Mouse (Mus musculus) right cerebral cortex, postnatal 36 days (tissue): Measurements from ENCODE around the gene C2cd4a.

Experiments
- DNase-seq, 2 experiments: peaks; one replicate each; pipeline ENCODE4 v3.0.0; 2022; ENCODE audit warnings: low spot score in 2 of 2, mixed read lengths in 1 of 2

C2cd4a gene

DNA sequence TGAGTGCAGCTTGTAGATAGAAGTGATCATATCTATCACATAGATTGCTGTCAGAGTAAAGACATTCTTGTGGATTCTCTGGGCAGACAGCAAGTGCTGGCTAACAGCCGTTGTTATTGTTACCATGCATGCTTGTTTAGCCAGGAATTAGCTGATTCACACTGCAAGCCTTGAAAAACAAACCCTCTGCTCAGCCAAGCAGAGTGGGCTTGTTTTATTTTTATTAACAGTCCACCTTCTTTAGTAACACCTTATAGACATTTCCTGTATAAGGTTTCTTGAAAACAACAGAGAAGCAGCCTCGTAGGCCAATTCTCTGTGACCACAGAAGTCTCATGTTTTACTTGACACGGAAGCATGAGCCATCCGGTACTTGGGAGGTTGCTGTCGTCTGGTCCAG, 2.4 kb upstream of the C2cd4a start:
- DNase-seq, result no peak

DNA sequence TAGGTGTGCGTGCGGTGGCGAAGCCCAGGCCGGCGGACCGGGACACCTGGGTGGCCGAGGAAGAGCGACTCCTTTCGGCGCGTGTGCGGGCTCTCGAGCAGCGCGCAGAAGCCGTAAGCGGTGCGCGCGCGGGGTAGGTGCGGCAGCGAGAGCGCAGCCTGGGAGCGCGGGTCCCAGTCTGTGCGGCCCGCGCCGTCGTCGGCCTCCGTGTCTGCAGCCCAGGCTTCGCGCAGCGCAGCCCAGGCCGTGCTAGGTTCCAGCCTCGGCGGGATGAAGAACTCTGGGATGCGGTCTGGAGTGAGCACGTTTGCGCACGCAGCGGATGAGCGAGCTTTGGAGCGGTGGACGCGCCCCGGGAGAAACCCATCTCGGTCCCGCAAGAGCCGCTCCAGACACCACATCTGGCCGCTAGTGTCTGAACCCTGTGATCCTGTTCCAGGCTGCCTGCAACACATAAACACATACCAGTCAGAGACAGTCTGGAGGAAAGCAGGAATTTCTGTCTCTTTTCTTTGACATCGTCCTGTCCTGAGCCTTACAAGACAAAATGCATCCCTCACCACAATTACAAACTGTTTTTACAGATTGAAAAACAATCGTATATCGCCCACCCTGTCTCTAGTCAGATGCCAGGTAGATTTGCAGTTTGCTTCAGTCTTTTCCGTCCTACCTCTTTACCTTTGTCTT, 628 bp downstream of the C2cd4a start:
- DNase-seq, result no peak

DNA sequence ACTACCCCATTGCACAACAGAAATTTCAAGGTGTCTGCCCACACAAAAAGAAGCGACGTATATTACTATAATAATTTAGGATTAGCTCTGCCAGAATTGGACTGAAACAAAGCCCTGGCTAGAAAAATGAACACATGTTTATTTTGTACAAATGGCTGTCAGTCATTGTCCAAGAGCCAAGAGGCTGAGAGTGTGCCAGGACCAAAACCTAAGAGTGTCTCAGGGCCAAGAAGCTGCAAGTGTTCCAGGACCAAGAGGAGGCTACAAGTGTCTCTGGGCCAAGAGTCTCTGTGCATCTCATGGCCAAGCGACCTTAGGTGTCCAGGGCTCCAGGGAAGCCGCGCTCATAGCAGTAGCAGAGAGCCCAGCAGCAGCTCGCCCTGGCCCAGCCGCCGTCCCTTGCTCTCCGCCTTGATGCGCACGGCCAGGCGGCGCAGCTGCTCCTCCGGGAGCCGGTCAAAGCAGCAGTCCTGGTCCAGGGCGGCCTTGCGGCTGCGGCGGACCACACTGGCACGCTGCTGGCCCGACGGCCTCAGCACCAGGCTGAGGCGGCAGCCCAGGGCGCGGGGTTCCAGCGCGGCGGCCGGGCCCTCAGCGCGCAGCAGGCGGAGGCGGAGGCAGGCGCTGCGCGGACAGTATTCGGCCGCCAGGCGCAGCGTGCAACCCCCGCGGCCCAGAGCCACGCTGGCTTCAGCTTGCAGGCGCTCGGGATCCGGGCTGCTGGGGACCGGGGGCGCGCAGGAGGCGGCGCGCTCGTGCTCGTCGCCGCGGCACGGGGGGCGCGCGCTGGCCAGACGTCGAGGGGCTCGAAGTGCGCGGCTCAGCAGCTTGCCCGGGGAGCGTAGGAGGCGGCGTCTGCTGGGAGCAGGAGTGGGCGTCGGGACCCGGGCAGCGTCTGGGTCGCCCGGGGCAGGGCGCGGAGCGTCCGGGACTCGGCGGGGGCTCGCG, 1.4 kb downstream of the C2cd4a start:
- peak in 1 of 2 experiments; percentile 20 for DNase-seq

DNA sequence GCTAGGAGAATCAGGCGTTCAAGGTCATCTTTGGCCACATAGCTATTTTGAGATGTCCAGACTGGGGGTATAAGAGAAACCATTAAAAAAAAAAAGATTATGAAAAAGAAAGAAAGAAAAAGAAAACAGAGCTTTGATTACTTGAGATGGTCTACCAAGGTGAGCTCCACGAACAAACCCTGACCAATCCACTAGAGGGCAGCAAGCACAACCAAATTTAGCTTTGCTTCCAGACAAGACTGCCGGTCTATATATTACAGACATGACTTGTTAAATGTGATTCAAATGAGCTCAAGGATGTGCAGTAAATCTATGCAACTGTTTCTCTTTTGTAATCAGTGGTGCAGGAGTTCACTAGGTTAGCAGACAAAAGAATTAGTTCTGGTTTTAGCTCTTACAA, 3.9 kb downstream of the C2cd4a start:
- peak in 1 of 2 experiments; percentile 34 for DNase-seq

DNA sequence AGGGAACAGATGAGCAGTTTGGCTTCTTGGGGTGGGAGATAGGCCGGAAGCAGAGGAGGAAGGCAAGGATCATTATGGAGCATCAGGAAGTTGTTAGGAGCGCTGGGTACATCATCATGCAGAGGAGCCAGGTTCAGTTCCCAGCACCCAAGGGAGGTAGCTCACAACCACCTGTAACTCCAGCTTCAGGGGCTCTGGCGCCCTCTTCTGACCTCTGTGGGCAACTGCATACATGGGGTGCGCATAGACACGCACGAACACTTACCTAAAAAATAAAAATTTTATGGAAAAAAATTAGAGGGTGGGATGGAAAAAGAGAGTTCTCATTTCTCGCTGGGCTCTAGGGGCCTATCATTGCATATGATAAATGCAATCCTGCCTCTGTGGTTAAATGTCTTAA, 6.6 kb downstream of the C2cd4a start:
- no peak for DNase-seq

DNA sequence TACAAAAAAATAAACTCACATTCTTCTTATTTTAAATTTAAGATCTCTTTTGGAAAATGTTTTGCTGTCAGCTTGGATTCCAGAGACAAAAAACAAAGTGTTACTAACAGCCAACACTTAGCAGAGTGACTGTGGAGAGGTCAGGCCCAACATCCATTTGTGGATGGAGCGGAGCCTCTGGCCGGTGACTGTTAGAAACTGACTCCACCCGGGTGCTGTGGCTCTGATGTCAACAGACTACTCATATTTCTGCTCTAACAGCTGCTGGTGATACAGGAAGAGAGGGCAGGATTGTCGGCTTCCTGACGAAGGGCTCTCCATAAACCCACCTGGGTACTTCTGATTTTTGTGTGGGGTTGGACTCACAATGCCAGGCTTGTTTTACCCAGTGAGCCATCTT, 9.0 kb downstream of the C2cd4a start:
- no peak for DNase-seq

DNA sequence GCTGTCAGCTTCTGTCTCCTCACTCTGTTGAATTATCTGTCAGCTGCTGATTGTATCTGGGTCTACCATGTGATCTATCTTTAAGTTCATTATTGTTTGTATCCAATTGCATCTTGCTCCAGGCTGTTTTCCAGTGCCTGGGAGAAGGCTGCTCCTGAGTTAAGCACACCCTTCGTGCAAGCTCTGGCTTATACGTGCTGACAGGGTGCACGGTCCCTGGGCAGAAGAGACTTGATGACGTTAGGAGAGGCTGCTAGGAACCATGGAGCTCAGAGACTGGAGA, 13.5 kb downstream of the C2cd4a start:
- DNase-seq, result no peak

DNA sequence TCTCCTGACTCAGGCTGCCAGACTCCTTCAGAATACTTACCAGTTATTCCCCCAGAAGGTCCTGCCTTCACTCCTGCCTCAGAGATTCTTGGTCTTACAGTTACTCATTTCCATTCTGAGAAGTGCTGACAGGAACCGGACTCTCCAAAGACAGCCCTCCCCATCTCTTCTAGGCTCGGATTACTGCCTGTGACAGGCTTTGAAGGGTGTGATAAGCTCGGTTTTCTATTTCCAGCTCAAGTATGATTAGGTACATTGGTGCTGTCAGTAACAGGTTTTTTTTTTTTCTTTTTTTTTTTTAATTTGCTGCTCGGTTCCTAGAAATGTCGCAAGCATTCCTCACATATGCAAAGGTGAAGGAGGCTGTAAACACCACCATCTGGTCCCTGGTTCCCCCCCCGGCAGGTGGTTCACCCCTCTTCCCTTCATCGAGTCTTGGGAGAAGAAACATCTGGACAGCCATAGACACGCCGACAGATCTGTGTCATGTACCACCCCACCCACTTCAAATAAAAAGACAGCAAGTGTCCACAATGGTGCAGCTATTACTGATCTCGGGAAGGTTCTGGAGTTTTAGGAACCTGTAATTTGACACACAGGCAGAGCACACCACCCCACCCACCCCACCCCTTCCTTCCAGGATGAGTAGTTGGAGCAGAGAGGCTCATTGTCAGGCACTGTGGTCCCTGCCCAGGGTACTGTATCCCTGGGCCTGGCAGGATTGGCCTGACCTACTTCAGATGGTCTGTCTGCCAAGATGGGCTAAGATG, 14.0 kb downstream of the C2cd4a start:
- no peak for DNase-seq

DNA sequence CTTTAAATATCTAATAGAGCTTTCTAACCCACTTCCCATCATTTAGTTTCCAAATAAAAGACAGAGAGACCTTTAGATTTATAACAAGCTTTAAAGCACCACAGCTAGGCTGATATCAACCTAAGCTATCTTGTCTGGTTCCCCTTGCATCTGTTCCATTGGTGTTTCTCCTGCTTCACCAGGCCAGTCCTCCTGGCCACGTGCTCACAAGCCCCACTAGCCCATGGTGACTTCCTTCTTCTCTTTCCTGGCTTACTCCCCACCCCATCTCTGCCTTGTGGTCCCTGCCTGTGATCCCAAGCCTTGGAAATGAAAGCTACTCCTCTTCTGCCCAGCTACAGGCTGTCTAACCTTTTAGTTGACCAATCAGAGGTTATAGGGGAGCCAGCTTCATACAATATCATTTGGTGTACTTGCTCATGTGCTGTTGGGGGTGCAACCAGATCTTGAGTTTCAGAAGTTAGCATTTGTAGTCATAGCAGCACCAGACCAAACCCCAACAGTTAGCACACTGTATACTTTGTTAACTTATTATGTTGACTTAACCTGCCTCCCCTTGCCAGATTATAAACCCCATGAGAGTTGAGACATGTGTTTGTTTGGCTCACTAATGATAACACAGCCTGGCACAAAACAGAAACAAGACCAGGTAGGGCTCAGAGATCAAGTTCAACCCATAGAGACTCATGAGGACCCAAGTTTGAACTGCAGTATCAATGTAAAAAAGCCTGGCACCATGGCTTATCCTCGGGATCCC, 15.8 kb downstream of the C2cd4a start:
- DNase-seq, result no peak

DNA sequence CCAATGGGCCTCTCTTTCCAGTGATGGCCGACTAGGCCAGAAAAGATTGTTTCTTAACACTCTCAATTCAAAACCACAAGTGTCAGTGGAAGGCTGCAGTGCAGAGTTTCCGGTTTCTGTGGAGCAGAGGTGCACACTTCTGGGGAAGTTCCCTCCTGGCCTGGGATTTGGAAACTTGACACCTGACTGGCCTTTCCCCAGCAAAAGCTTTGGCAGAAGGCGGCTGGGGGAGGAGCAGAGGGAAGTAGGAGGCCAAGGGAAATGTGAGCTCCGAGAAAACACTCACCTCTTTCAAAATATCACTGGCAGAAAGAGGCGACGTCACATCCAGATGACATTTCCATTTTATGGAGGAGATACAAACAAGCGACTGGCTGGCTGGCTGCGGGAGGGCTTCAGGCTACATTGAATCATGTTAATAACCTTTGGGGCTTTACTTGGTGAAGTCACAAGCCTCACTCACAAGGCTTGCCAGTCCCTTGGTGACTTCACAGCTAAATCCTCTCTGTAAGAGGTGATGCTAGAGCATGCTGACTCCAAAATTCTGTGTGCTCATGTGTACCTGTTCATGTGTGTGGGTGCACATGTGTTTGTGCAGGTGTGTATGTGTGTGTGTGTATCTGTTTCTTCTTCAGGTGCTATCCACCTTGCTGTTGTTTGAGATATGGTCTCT, 18.3 kb downstream of the C2cd4a start:
- DNase-seq, result no peak

DNA sequence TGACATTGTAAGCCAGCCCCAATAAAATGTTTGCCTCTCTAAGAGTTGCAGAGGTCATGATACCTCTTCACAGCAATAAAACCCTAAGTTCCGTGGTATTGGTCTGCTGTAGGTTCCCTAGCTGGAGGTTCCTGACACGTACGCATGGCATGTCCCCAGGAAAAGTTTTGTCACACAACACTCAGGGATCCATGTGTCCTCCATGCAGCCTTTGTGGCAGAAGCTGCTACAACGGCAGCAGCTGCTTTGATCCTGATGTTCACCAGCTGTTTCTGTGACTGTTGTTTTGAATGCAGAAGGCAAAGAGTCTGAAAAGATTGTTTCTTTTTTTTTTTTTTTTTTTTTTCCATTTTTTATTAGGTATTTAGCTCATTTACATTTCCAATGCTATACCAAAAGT, 19.0 kb downstream of the C2cd4a start:
- DNase-seq, result no peak

DNA sequence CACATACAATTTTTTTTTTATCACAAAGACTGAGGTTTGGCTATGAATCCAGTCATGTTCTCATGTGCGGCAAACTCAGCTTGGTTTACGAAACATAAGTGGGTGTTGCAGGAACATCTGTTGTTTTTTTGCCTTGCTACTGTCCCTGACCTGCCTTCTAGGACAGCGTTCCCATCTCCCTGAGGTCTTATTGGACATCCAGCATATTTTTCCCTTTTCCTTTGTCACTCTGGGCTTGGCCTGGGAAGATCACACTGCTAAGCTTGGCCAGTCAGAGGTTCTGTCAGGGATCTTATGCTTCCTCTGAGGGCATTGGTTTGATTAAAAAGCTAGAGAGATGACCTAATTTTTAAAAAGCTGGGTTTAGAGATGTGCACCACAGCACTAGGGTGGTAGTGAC, 21.0 kb downstream of the C2cd4a start:
- DNase-seq, result no peak

DNA sequence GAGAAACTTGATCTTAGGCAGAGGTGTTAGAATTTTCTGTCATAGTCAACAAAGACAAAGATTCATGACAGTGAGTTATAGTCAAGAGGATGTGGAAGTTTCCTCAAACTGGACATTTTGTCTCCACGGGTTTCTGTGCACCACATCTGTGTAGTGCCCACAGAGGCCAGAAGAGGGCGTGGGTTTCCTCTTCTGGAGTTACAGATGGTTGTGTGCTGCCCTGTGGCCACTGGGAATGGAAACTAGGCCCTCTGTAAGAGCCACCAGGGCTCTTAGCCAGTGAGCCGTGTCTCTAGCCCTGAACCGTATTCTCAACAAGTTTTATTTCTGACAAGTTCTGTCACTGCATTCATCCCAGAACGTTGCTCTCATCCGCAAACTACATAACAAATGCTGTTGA, 21.6 kb downstream of the C2cd4a start:
- no peak for DNase-seq

DNA sequence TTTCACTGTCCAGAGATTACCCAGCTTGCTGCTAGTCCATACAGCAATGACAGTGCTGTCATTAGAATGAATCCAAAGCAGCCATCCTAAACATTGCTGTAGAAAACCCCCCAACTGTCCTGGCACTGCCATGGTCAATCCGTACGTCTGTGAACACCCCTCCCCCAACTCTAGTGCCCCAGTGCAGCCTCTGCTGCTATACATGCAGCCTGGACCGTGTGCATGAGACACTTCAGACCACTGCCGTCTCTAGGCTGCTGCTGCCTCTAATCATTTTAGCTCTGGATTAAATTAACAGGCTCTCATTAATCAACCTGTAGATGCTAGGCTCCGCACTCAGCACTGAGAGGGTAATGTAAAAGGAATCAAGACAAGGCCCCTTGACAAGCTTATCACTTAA, 25.1 kb downstream of the C2cd4a start:
- no peak for DNase-seq

DNA sequence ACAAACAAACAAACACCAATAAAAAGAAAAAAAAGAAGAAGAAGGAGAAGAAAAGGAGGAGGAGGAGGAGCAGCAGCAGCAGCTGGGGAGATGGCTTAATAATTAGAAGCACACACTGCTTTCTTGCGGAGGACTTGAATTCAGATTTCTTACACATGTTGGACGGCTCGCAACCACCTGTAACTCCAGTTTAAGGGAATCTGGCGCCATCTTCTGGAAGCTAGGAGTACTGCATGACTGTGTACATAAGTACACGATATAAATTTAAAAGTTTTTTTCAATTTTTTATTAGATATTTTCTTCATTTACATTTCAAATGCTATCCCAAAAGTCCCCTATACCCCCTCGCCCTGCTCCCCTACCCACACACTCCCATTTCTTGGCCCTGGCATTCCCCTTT, 29.9 kb downstream of the C2cd4a start:
- peak; percentile 24 to 25 for DNase-seq

DNA sequence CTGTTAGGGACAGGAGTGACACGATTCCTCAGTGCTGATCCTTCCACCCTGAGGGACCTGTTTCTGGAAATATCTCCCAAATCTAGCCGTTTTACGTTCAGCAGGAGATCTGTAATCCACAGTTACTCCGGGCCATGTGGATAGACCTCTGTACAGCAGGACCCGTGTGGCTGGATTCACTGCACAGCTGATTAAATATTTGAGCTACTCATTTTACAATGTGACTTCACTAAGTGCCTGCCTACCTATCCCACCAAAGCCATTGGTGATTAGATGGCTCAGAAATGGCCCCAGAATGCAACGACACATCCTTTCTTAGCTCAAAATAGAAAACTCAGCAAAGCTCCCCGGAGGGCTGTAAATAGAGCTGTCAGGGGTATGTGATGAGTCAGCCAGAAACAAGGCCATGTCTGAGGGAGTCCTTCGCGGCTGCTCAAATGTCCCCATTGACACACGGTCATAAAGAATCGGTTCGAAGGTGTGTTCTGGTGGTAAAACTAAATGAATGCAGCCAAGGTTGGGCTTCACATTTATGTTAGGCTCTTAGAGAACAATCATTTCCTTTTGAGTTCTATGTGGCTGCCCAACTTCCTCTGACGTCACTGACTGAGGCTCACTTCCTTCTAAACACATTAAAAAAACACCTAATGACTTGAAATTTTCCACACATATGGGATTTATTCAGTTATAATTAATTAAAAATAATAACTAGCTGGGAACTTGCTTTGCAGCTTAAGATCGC, 32.9 kb downstream of the C2cd4a start:
- DNase-seq, result no peak

DNA sequence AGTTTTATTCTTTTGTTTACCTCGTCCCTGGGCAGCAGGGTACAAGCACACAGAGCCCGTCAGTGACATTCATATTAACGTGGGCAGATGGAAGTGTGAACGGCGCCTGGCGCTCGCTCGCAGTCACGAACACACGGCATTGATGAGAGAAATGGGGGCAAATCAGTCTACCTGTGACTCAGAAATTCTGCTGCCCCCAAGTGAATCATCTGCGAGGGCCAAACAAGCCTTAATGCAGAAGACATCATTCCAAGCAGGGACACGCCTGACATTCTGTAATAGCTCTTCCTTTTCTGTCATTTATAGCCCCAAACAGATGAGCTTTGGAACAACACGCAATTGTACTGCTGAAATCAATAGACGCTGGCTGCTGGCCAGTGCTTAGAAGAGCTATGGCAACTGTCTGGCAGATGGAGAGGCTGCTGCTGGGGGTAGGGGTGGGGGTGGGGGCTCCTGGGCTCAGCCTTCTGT, 36.9 kb downstream of the C2cd4a start:
- peak; percentile 28 to 49 for DNase-seq

DNA sequence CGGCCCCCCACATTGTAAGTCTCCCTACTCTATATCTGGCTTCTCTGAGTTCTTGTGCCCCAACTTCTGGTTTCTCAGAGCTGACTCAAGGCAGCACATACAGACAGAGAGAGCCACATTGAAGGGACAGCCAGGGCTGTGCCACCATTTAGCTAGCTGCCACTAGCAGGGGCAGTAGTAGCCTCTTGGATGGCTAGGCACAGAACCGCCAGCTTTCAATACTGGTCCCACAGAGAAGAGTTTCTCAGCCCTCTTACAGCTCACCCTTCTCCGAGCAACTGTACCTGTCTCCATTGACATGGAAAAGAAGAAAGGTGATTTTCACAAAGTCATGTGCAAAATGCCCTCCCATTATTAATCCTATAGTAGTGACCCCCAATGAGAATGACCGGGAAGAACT, 37.5 kb downstream of the C2cd4a start:
- DNase-seq, result no peak

DNA sequence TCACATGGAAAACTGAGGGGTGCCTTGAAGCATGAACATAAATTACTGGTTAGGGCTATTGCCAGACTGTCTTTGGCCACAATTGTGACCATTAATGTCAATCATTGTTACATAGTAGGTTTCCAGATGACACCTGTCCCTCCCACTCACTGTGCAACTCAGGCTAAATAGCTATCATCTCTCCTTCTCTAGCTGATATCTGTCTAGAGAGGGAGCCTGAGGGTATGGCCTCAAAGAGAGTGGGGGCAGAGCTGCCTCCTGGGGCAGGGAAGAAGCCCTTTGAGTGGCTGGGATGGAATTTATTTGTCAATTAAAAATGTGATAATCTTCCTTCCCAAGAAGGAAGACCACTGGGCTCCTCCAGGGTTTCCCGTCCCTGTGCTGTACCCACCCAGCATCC, 37.9 kb downstream of the C2cd4a start:
- DNase-seq, result no peak

DNA sequence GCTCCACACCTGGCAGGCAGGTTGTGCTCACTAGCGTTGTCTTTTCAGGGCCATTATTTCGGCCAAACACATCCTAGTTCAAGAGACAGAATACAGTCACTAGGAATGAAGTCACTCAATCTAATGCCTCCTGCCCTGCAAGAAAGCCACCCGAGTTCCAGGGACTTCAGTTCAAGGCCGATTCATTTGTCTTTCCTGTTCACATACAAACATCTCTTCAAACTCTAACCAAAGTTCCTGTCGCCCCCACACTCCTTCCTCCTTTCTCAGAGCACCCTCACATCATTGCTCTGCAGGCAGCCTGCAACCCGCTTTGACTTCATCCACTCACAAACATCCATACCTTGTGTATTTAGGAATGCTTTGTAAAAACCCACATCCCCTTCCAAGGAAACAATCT, 38.6 kb downstream of the C2cd4a start:
- DNase-seq, result no peak

DNA sequence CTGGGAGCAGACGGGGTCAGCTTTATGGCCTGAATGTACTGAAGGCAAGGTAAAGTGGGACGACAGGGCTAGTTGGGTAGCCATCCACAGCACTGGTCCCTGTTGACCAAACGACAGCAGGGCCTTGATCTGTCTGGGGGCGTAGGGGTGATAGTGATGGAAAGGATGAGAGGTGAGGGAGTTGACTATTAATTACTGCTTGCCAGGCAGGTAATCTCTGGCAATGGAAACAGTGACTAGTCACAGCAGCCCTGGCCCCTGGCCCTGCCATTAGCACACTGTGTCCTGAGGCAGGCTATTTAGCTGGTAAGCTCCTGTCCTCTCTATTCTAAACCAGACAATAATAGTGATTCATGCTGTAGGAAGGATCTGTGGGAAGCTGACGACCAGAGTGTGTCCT, 39.7 kb downstream of the C2cd4a start:
- DNase-seq, result no peak
